Mouse (Mus musculus) hindbrain, postnatal 0 days (tissue): ENCODE data around the gene 4931406P16Rik. TPM values are rescaled to one million over a fixed set of nuclear protein-coding genes. Genes with fewer than 3 reads are reported as not detected.
A peak's percentile ranks its signal among the peaks of the same experiment; 100 is the strongest.

Experiments used
- ATAC-seq: fragments of 200-750 bp; cut with Nextera tagmentation; 2 replicates; pipeline ENCODE4 v1.8.0; 2017; ENCODE audit warnings: mild to moderate bottlenecking, moderate TSS enrichment, moderate library complexity
- DNase-seq: peaks from one replicate; pipeline ENCODE4 v3.0.0-alpha.2; 2015; ENCODE audit warnings: low spot score
- H3K27ac ChIP-seq: fragments of 300-500 bp; sonication (generic); 2 replicates; pipeline ENCODE4 v1.5.1; 2014; ENCODE audit warnings: mild to moderate bottlenecking
- H3K27me3 ChIP-seq: fragments of 300-500 bp; sonication (generic); 2 replicates; pipeline ENCODE4 v1.6.1; 2014; ENCODE audit warnings: low read length, mixed read lengths; ENCODE audit not compliant: insufficient read depth
- H3K36me3 ChIP-seq: fragments of 300-500 bp; sonication (generic); 2 replicates; pipeline ENCODE4 v1.6.1; 2014; ENCODE audit warnings: low read length, mixed read lengths; ENCODE audit not compliant: insufficient read depth
- H3K4me1 ChIP-seq: fragments of 300-500 bp; sonication (generic); 2 replicates; pipeline ENCODE4 v1.6.1; 2014; ENCODE audit warnings: antibody characterized with exemption, low read length, mixed read lengths; ENCODE audit not compliant: insufficient read depth
- H3K4me2 ChIP-seq: fragments of 300-500 bp; sonication (generic); 2 replicates; pipeline ENCODE4 v1.6.1; 2014; ENCODE audit warnings: low read depth, mild to moderate bottlenecking, low read length, moderate library complexity, mixed read lengths
- H3K4me3 ChIP-seq: fragments of 300-500 bp; sonication (generic); 2 replicates; pipeline ENCODE4 v1.5.1; 2014; ENCODE audit warnings: low read length
- H3K9ac ChIP-seq: fragments of 300-500 bp; sonication (generic); replicated peaks from 2 replicates; pipeline ENCODE4 v1.6.1; 2014; ENCODE audit warnings: mild to moderate bottlenecking, low read length, moderate library complexity, mixed read lengths
- H3K9me3 ChIP-seq: fragments of 300-500 bp; sonication (generic); 2 replicates; pipeline ENCODE4 v1.6.1; 2016; ENCODE audit warnings: low read length, mixed read lengths
- CTCF ChIP-seq: IDR thresholded peaks from 2 replicates; pipeline ENCODE4 v1.5.1; 2016; ENCODE audit warnings: antibody characterized with exemption, control low read depth, low read depth
- WGBS: fragments of 180-500 bp; shearing (Covaris S2); extraction: QIAGEN DNeasy Blood & Tissue Kit; methylation state at CpG from one replicate; pipeline ENCODE4 v1.1.7; 2014; 5-methylcytosine and 5-hydroxymethylcytosine counted together
- polyA plus RNA-seq: library from polyadenylated mRNA; unstranded; fragments of >200 nt; fragmentation: Nextera tagmentation; extraction: Ambion mirVana; gene quantifications from 2 replicates; pipeline ENCODE4 v1.2.1, GENCODE M21; 2015
- total RNA-seq: library from RNA; depleted of rRNA; stranded (reverse); fragments of >200 nt; gene quantifications from 2 replicates; pipeline ENCODE4 v1.2.3, GENCODE M21; 2014; rRNA removed

The 4931406P16Rik gene
- 61.0 and 65.5 TPM in 2 replicates for total RNA-seq
- polyA plus RNA-seq, result 23.2 and 31.5 TPM in 2 replicates

DNA sequence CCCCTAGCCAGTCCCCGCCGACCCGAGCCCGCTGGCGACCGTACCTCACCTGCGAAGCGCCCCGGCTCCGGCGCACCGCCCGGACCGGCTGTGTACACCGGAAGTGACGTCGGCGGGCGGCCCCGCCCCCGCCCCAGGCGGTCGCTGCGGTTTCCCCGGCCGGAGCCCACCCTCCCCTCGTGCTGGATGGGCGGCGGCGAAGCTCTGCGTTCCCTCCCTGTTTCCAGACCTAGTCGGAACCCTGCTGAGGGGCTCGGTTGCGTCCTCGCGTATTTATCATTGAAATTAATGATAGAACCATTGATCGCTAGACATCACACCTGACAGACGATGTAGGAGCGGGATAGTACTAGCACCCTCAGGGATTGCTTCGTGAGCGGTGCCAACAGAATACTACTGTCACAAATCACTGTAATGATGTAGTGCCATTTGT is at the start of gene 4931406P16Rik:
Gene 4931406P16Rik, minus strand, starts transcription at position 109 of the 433 bp plus-strand sequence.
- H3K4me1 ChIP-seq, result peaks cover 9% of the 10 kb centered on the region; the same call in 1 of the 2 replicates

DNA sequence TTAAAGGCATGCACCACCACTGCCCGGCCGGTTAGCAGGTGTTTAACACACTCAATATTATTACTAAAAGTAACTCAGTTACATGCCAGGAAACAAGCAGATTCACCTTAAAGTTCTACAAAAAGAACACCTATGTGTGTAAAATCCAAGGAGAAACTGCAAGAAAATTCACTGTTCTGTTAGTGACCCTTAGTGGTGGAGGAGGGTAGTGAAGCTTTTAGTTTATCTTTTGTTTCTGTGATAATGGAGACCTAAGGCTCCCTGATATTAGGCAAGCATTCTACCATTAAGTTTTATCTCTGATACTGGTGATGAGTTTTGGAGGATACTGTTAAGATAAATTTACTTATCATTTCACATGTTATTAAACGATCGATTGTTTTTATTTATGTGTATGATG is 42.3 kb upstream of the 4931406P16Rik start:
- Histone ChIP-seq H3K36me3 (peaks cover 31% of the 10 kb centered on the region; the same call in 1 of the 2 replicates), H3K27me3 (no peaks in the 10 kb centered on the region), H3K9me3 (no peaks in the 10 kb centered on the region), H3K27ac (no peak overlapping the region), H3K9ac (no peak overlapping the region), H3K4me3 (no peak overlapping the region), H3K4me1 (no peaks in the 10 kb centered on the region), H3K4me2 (no peak overlapping the region)
- ATAC-seq, result no peak
- TF ChIP-seq CTCF, result peak; percentile 73
- DNase-seq, result peak; percentile 53
- WGBS, result 95% methylated on average over 4 of the region's 4 CpGs

More for the DNA sequence above, at the start of gene 4931406P16Rik:
- Histone ChIP-seq H3K9ac (peak within 1 kb of the TSS; percentile 96), H3K4me3 (peak within 1 kb of the TSS; percentile 96), H3K36me3 (no peaks in the 10 kb centered on the region), H3K27me3 (no peaks in the 10 kb centered on the region), H3K9me3 (no peaks in the 10 kb centered on the region), H3K4me2 (peak within 1 kb of the TSS; percentile 66), H3K27ac (peak within 1 kb of the TSS; percentile 92)
- ATAC-seq (peak; percentile 96), DNase-seq (peak; percentile 92)
- no peak for TF ChIP-seq CTCF
- 5% methylated on average over 40 of the region's 41 CpGs for WGBS

DNA sequence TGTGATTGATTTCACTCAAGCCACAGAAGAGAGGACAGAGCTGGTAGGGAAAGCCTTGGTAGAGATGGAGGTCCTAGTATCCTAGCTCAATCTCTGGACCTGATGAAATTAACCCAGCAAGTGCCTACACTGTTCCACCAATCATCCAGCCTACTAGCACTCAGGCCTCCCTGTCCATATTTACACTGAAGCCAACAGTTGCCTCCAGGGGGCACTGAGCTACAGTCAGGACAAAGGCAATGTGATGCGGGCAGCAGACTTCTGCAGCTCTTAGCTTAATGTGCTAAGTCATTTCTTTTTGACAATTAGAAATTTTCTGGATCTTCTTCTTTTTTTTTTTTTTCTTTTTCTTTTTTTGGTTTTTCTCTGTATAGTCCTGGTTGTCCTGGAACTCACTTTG is 38.6 kb upstream of the 4931406P16Rik start:
- peak; percentile 12 for DNase-seq
- peak; percentile 37; the same call in 1 of the 2 replicates for TF ChIP-seq CTCF
- Histone ChIP-seq H3K4me3 (no peak overlapping the region), H3K27me3 (no peaks in the 10 kb centered on the region), H3K4me1 (no peaks in the 10 kb centered on the region), H3K9me3 (no peaks in the 10 kb centered on the region), H3K36me3 (peaks cover 49% of the 10 kb centered on the region), H3K27ac (no peak overlapping the region), H3K4me2 (no peak overlapping the region), H3K9ac (no peak overlapping the region)
- 65% methylated on average over 1 of the region's 1 CpGs for WGBS
- ATAC-seq, result no peak

DNA sequence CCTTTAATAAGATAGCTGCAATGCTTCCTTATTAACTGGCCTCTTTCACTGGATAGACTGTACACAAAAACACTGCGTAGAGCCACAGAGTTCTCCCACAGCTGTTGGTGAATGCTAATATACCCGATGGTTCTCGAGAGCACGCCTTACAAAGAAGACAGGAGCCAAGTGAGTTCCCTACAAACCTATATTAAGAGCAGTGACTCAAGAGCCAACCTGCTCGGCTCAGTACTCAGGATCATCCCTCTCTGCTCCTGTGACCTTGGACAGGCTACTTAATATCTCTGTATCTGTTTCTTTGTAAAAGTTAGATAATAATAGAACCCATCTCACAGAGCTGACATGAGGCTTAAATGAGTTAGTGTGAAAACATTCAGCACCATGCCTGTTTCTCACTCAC is 36.8 kb upstream of the 4931406P16Rik start:
- H3K27me3 ChIP-seq, result no peaks in the 10 kb centered on the region
- H3K4me2 ChIP-seq, result no peak overlapping the region
- H3K9ac ChIP-seq, result no peak overlapping the region
- WGBS, result 80% methylated on average over 5 of the region's 5 CpGs
- no peak for TF ChIP-seq CTCF
- DNase-seq (no peak), ATAC-seq (no peak)
- peaks cover 54% of the 10 kb centered on the region for H3K36me3 ChIP-seq
- H3K4me1 ChIP-seq, result no peaks in the 10 kb centered on the region
- no peak overlapping the region for H3K27ac ChIP-seq
- no peak overlapping the region for H3K4me3 ChIP-seq
- H3K9me3 ChIP-seq, result no peaks in the 10 kb centered on the region

DNA sequence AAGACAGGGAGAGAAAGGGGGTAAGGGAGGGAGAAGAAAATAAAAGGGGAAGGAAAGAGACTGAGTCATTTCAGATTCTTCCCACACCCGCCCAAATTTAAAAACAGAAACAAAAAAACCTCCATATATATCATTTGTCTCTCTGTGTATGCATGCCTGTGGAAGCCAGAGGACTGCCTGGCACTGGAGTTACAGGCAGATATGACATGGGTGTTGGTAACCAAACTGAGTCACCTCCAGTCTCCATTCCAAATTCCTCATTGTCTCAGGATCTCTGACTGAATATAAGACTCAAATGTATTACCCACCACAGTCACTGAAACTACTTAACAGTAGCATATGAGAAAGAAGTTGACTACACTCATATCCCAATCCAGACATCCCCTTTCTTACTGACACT is 34.7 kb upstream of the 4931406P16Rik start:
- WGBS, result 96% methylated on average over 1 of the region's 1 CpGs
- DNase-seq, result no peak

DNA sequence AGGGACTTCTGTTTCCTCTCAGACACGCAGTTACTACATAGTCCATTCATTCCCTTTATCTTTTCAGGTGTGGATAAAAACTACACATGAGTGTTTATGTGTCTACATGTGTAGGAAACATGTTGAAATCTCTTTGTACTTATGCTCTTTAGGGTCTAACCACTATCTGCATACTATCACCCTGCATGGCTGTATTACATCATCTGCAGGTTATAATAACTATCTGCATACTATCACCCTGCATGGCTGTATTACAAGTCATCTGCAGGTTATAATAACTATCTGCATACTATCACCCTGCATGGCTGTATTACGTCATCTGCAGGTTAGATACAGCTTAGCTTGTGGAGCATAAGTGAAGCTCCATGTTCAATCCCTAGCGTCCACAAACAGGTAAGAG is 33.7 kb upstream of the 4931406P16Rik start:
- no peak for TF ChIP-seq CTCF
- no peak for DNase-seq
- ATAC-seq, result no peak
- Histone ChIP-seq H3K9me3 (no peaks in the 10 kb centered on the region), H3K27me3 (no peaks in the 10 kb centered on the region), H3K4me1 (no peaks in the 10 kb centered on the region), H3K4me2 (no peak overlapping the region), H3K9ac (no peak overlapping the region), H3K4me3 (no peak overlapping the region), H3K36me3 (peaks cover 61% of the 10 kb centered on the region), H3K27ac (no peak overlapping the region)
- 93% methylated on average over 3 of the region's 3 CpGs for WGBS

More for the DNA sequence above, 34.7 kb upstream of the 4931406P16Rik start:
- no peak overlapping the region for H3K9ac ChIP-seq
- H3K4me3 ChIP-seq, result no peak overlapping the region
- no peak for ATAC-seq
- H3K27me3 ChIP-seq, result no peaks in the 10 kb centered on the region
- no peak for TF ChIP-seq CTCF
- no peaks in the 10 kb centered on the region for H3K4me1 ChIP-seq
- no peaks in the 10 kb centered on the region for H3K9me3 ChIP-seq
- H3K27ac ChIP-seq, result no peak overlapping the region
- no peak overlapping the region for H3K4me2 ChIP-seq
- H3K36me3 ChIP-seq, result peaks cover 61% of the 10 kb centered on the region

DNA sequence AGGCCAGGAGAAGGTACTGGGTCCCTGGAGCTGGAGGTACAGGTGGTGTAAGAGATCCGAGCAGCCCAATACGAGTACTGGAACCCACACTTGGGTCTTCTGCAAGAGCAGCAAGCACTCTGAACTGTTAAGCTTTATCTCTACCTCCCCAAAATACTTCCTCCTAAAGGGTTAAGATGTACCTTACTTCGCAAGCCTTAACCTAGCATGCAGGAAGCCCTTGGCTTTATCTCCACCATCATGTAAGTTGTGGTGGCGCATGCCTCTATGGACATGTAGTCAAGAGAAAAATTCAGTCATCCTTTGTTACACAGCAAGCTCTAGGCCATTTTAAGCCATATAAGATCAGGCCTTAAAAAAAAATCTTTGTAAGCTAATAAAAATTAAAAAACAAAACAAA is 33.2 kb upstream of the 4931406P16Rik start:
- ATAC-seq, result no peak
- H3K9ac ChIP-seq, result no peak overlapping the region
- WGBS, result 98% methylated on average over 4 of the region's 4 CpGs

More for the DNA sequence above, 33.2 kb upstream of the 4931406P16Rik start:
- H3K36me3 ChIP-seq, result peaks cover 66% of the 10 kb centered on the region
- TF ChIP-seq CTCF, result no peak
- H3K27me3 ChIP-seq, result no peaks in the 10 kb centered on the region
- H3K4me2 ChIP-seq, result no peak overlapping the region
- H3K27ac ChIP-seq, result no peak overlapping the region
- H3K9me3 ChIP-seq, result no peaks in the 10 kb centered on the region
- no peak overlapping the region for H3K4me3 ChIP-seq
- no peak for DNase-seq
- no peaks in the 10 kb centered on the region for H3K4me1 ChIP-seq
